Mouse (Mus musculus) spleen, adult 2 months (tissue): ENCODE results near the gene Sema4b. TPM values are rescaled to one million over a fixed set of nuclear protein-coding genes. Genes with fewer than 3 reads are reported as not detected.

ENCODE experiments used
- DNase-seq, 2 experiments: peaks; one replicate each; pipeline versions ENCODE4 v3.0.0 to v3.0.0-alpha.2; 2012 to 2021; ENCODE audit warnings: low spot score in 2 of 2, low read depth in 1 of 2
- H3K27ac ChIP-seq: fragments of 200-500 bp; 2 replicates; pipeline ENCODE4 v1.5.1; 2012; ENCODE audit warnings: low read length, inconsistent platforms; ENCODE audit not compliant: insufficient read depth
- H3K27me3 ChIP-seq: fragments of 200-500 bp; 2 replicates; pipeline ENCODE4 v1.6.1; 2012; ENCODE audit warnings: mild to moderate bottlenecking, moderate library complexity, low read length, inconsistent platforms; ENCODE audit not compliant: control insufficient read depth, insufficient read depth
- H3K36me3 ChIP-seq: fragments of 200-500 bp; 2 replicates; pipeline ENCODE4 v1.6.1; 2012; ENCODE audit warnings: mild to moderate bottlenecking, low read length, inconsistent platforms; ENCODE audit not compliant: control insufficient read depth, insufficient read depth
- H3K4me1 ChIP-seq: fragments of 200-500 bp; 2 replicates; pipeline ENCODE4 v1.6.1; 2011; ENCODE audit warnings: inconsistent platforms; ENCODE audit not compliant: control insufficient read depth, insufficient read depth, insufficient read length
- H3K4me3 ChIP-seq: fragments of 200-500 bp; 2 replicates; pipeline ENCODE4 v1.5.1; 2011; ENCODE audit warnings: mild to moderate bottlenecking, inconsistent platforms; ENCODE audit not compliant: insufficient read depth, insufficient read length; ENCODE audit errors: extremely low read depth
- CTCF ChIP-seq: fragments of 200-500 bp; IDR thresholded peaks from 2 replicates; pipeline ENCODE4 v1.5.1; 2011; ENCODE audit warnings: mild to moderate bottlenecking, inconsistent platforms; ENCODE audit not compliant: insufficient read depth, insufficient read length, insufficient replicate concordance; ENCODE audit errors: extremely low read depth
- POLR2A ChIP-seq: fragments of 200-500 bp; IDR thresholded peaks from 2 replicates; pipeline ENCODE4 v1.6.1; 2011; ENCODE audit warnings: low read depth, low read length, inconsistent platforms
- WGBS: fragments of 180-500 bp; shearing (Covaris S2); methylation state at CpG from one replicate; pipeline ENCODE4 v1.1.7; 2018; 5-methylcytosine and 5-hydroxymethylcytosine counted together
- polyA plus RNA-seq: library from polyadenylated mRNA; depleted of rRNA; stranded (reverse); fragments of >200 nt; gene quantifications from 2 replicates; pipeline ENCODE4 v1.2.3, GENCODE M21; 2012

The Sema4b gene
- polyA plus RNA-seq, 1 experiment, result 69.5 TPM

- TF ChIP-seq POLR2A, result no peak
- TF ChIP-seq CTCF, result no peak
- Histone ChIP-seq H3K4me1 (peaks cover 24% of the 10 kb centered on the region), H3K27me3 (no peaks in the 10 kb centered on the region), H3K27ac (no peak overlapping the region), H3K4me3 (no peak overlapping the region), H3K36me3 (no peaks in the 10 kb centered on the region)
- 58% methylated on average over 3 of the region's 3 CpGs for WGBS
- DNase-seq, result no peak
Measured at GRCm38 (mm10) chr7:80177438-80177837, 9.2 kb upstream of the Sema4b start.

GRCm38 (mm10) chr7:80178037-80178729 lies 8.5 kb upstream of the Sema4b start:
- H3K4me1 ChIP-seq, result peaks cover 22% of the 10 kb centered on the region
- DNase-seq, result no peak
- no peak for TF ChIP-seq CTCF
- no peak for TF ChIP-seq POLR2A
- H3K4me3 ChIP-seq, result no peak overlapping the region
- WGBS, result 86% methylated on average over 10 of the region's 10 CpGs
- H3K27me3 ChIP-seq, result no peaks in the 10 kb centered on the region
- H3K27ac ChIP-seq, result peak overlapping the region; percentile 10; the same call in 1 of the 2 replicates
- no peaks in the 10 kb centered on the region for H3K36me3 ChIP-seq

- TF ChIP-seq POLR2A (no peak), CTCF (no peak)
- Histone ChIP-seq H3K36me3 (no peaks in the 10 kb centered on the region), H3K4me1 (peaks cover 25% of the 10 kb centered on the region), H3K27ac (no peak overlapping the region), H3K27me3 (no peaks in the 10 kb centered on the region), H3K4me3 (no peak overlapping the region)
- no peak for DNase-seq
- 70% methylated on average over 6 of the region's 6 CpGs for WGBS
Measured at GRCm38 (mm10) chr7:80179327-80179726, 7.3 kb upstream of the Sema4b start.

- Histone ChIP-seq H3K4me1 (peaks cover 28% of the 10 kb centered on the region), H3K27ac (peak overlapping the region; percentile 11; the same call in 1 of the 2 replicates)
- 52% methylated on average over 6 of the region's 6 CpGs for WGBS
Measured at GRCm38 (mm10) chr7:80179790-80180189, 6.9 kb upstream of the Sema4b start.

GRCm38 (mm10) chr7:80180202-80180601 lies 6.4 kb upstream of the Sema4b start:
- Histone ChIP-seq H3K36me3 (no peaks in the 10 kb centered on the region), H3K27ac (peak overlapping the region; percentile 11; the same call in 1 of the 2 replicates), H3K4me1 (peaks cover 31% of the 10 kb centered on the region), H3K4me3 (no peak overlapping the region), H3K27me3 (no peaks in the 10 kb centered on the region)
- no peak for DNase-seq
- 63% methylated on average over 3 of the region's 3 CpGs for WGBS
- TF ChIP-seq CTCF (no peak), POLR2A (no peak)

More at GRCm38 (mm10) chr7:80179790-80180189, 6.9 kb upstream of the Sema4b start:
- H3K4me3 ChIP-seq, result no peak overlapping the region
- H3K36me3 ChIP-seq, result no peaks in the 10 kb centered on the region
- TF ChIP-seq POLR2A, result no peak
- peak in 1 of 2 experiments; percentile 49 for DNase-seq
- H3K27me3 ChIP-seq, result no peaks in the 10 kb centered on the region

GRCm38 (mm10) chr7:80181078-80181477 lies 5.6 kb upstream of the Sema4b start:
- 75% methylated on average over 2 of the region's 2 CpGs for WGBS
- TF ChIP-seq CTCF (no peak), POLR2A (no peak)
- Histone ChIP-seq H3K36me3 (no peaks in the 10 kb centered on the region), H3K27ac (no peak overlapping the region), H3K4me3 (no peak overlapping the region), H3K4me1 (peaks cover 34% of the 10 kb centered on the region), H3K27me3 (no peaks in the 10 kb centered on the region)
- DNase-seq, result no peak

GRCm38 (mm10) chr7:80182139-80182538 lies 4.5 kb upstream of the Sema4b start:
- no peaks in the 10 kb centered on the region for H3K36me3 ChIP-seq
- TF ChIP-seq CTCF (no peak), POLR2A (no peak)
- no peak for DNase-seq
- H3K27ac ChIP-seq, result peak overlapping the region; percentile 58; the same call in 1 of the 2 replicates
- no peak overlapping the region for H3K4me3 ChIP-seq
- no peaks in the 10 kb centered on the region for H3K27me3 ChIP-seq
- peaks cover 37% of the 10 kb centered on the region for H3K4me1 ChIP-seq
